Mouse (Mus musculus) stomach, embryonic 14.5 days (tissue): ENCODE results near the gene Olfr488. TPM values are rescaled to one million over a fixed set of nuclear protein-coding genes. Genes with fewer than 3 reads are reported as not detected.
"Not testable (repeated sequence)": the region's sequence is repeated elsewhere in the genome, so short reads cannot be mapped to it uniquely, and the experiment has no call there.

Experiments
- ATAC-seq: fragments of 200-750 bp; cut with Nextera tagmentation; 2 replicates; pipeline ENCODE4 v1.8.0; 2017; ENCODE audit warnings: low read depth, moderate TSS enrichment; ENCODE audit not compliant: insufficient number of reproducible peaks, insufficient read depth, low FRiP score
- H3K27ac ChIP-seq: fragments of 300-500 bp; sonication (generic); 2 replicates; pipeline ENCODE4 v1.5.1; 2014; ENCODE audit warnings: mild to moderate bottlenecking, low read length, moderate library complexity, mixed read lengths
- H3K27me3 ChIP-seq: fragments of 300-500 bp; sonication (generic); 2 replicates; pipeline ENCODE4 v1.6.1; 2014; ENCODE audit warnings: low read length, control low read depth, mixed read lengths; ENCODE audit not compliant: control insufficient read depth, insufficient read depth
- H3K36me3 ChIP-seq: fragments of 300-500 bp; sonication (generic); 2 replicates; pipeline ENCODE4 v1.6.1; 2014; ENCODE audit warnings: mild to moderate bottlenecking, control low read depth, low read length, moderate library complexity, mixed read lengths; ENCODE audit not compliant: control insufficient read depth, insufficient read depth
- H3K4me1 ChIP-seq: fragments of 300-500 bp; sonication (generic); 2 replicates; pipeline ENCODE4 v1.6.1; 2014; ENCODE audit warnings: low read length, control low read depth, mixed read lengths; ENCODE audit not compliant: control insufficient read depth, insufficient read depth
- H3K4me2 ChIP-seq: fragments of 300-500 bp; sonication (generic); replicated peaks from 2 replicates; pipeline ENCODE4 v1.6.1; 2014; ENCODE audit warnings: low read depth, low read length, control low read depth
- H3K4me3 ChIP-seq: fragments of 300-500 bp; sonication (generic); 2 replicates; pipeline ENCODE4 v1.5.1; 2014; ENCODE audit warnings: low read depth, low read length, control low read depth
- H3K9ac ChIP-seq: fragments of 300-500 bp; sonication (generic); replicated peaks from 2 replicates; pipeline ENCODE4 v1.6.1; 2014; ENCODE audit warnings: low read depth, mild to moderate bottlenecking, control low read depth, low read length, moderate library complexity, mixed read lengths
- H3K9me3 ChIP-seq: fragments of 300-500 bp; sonication (generic); 2 replicates; pipeline ENCODE4 v1.6.1; 2016; ENCODE audit warnings: low read depth, low read length, control low read depth; ENCODE audit not compliant: control insufficient read depth
- WGBS: fragments of 180-500 bp; shearing (Covaris S2); extraction: QIAGEN DNeasy Blood & Tissue Kit; methylation state at CpG from one replicate; pipeline ENCODE4 v1.1.7; 2014; 5-methylcytosine and 5-hydroxymethylcytosine counted together
- polyA plus RNA-seq: library from polyadenylated mRNA; unstranded; fragments of >200 nt; fragmentation: Nextera tagmentation; extraction: Ambion mirVana; gene quantifications from 2 replicates; pipeline ENCODE4 v1.2.1, GENCODE M21; 2014

Gene Olfr488
- polyA plus RNA-seq: not detected in 2 replicates

DNA sequence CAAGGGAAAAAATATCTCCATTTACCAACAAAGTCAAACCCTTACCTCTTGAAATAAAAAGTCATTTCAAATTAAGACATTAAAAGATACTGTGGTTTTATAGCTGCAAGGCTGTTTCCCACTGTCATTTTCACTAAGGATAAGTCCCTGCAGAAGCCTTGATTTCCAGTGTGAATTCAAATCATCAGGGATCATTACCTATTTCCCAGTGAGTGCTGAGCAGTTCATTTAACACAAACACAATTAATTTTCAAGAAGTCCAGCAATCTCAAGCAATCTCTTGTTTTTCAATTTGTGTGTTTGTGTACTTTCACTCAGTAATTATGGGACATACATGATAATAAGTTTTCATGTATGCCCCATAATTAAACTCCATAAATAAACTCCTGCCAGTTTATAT, at the start of gene Olfr488:
Olfr488 (minus strand) TSS at position 101 of the 400 bp plus-strand sequence.
- Histone ChIP-seq H3K9me3 (no peaks in the 10 kb centered on the region), H3K4me3 (no peak within 1 kb of the TSS), H3K27me3 (no peaks in the 10 kb centered on the region), H3K4me1 (no peaks in the 10 kb centered on the region), H3K27ac (no peak within 1 kb of the TSS), H3K4me2 (no peak within 1 kb of the TSS), H3K36me3 (no peaks in the 10 kb centered on the region), H3K9ac (no peak within 1 kb of the TSS)
- ATAC-seq: no peak

DNA sequence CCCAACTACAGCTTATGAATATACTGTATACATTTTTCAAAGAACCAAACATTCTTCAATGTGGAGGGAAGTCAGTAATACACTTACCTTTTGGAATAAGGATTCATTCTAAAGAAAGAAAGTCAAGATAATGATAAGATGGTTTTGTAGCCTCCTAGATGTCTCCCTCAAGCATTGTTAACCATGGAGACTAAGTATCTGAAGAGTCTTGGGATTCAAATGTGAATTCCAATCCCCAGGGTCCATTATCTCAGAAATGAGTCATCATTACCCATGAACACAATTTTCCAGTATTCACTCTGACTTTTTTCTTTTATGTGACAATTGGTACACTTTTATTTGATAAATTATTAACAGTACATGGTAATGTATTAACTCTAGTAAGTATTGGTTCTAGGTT, 30.7 kb upstream of the Olfr488 start, which contains the start of gene Olfr490:
Olfr490 (minus strand) TSS at position 101 of the 400 bp plus-strand sequence.
- ATAC-seq: no peak
- H3K4me3 ChIP-seq: no peak within 1 kb of the TSS
- H3K9me3 ChIP-seq: no peaks in the 10 kb centered on the region
- no peaks in the 10 kb centered on the region for H3K27me3 ChIP-seq
- H3K27ac ChIP-seq: no peak within 1 kb of the TSS
- no peaks in the 10 kb centered on the region for H3K36me3 ChIP-seq
- H3K4me2 ChIP-seq: no peak within 1 kb of the TSS
- H3K4me1 ChIP-seq: no peaks in the 10 kb centered on the region
- no peak within 1 kb of the TSS for H3K9ac ChIP-seq

DNA sequence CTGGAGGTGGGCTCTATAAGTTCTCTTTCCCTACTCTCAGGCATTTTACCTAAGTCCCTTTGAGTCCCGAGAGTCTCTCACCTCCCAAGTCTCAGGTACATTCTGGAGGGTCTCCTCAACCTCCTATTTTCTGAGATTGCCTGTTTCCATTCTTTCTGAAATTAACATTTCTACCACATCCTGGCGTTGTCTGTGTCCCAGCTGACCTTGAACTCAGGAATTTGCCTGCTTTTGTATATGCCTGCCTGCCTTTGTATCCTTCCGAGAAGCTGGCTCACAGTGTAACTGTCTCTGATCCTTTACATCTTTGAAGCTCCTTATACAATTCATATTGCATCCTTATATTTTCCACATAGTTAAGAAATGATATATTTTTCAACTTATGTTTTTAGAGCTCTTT, 24.6 kb downstream of the Olfr488 start:
- Histone ChIP-seq H3K9me3 (no peaks in the 10 kb centered on the region), H3K9ac (no peak overlapping the region), H3K36me3 (no peaks in the 10 kb centered on the region), H3K4me1 (no peaks in the 10 kb centered on the region), H3K4me3 (no peak overlapping the region), H3K27me3 (no peaks in the 10 kb centered on the region), H3K4me2 (no peak overlapping the region), H3K27ac (no peak overlapping the region)
- ATAC-seq: no peak
- 76% methylated on average over 3 of the region's 3 CpGs for WGBS

DNA sequence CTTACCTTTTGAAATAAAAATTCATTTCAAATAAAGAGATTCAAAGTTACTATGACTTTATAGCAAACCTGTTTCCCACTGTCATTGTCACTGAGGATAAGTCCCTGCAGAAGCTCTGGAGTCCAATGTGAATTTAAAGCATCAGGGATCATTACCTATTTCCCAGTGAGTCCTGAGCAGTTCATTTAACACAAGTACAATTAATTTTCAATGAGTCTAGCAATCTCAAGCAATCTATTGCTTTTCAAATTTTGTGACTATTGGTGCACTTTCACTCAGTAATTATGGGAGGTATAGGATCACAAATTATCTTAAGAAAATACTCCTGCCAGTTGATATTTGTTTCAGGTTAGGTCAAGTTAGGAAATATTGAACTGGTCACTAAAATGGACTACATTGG, 43.6 kb downstream of the Olfr488 start, which contains the start of gene Olfr487:
Olfr487 (minus strand) TSS at position 101 of the 400 bp plus-strand sequence.
- ATAC-seq, H3K36me3 ChIP-seq, H3K4me1 ChIP-seq, H3K9me3 ChIP-seq, H3K27me3 ChIP-seq, H3K27ac ChIP-seq, H3K9ac ChIP-seq, H3K4me2 ChIP-seq, H3K4me3 ChIP-seq: not testable (repeated sequence)

Other genes with a start within 250 kb of the Olfr488 start
- gene Olfr478, start 224.4 kb downstream of the Olfr488 start, polyA plus RNA-seq: not detected in 2 replicates
- not detected in 2 replicates for gene Olfr479, start 207.7 kb downstream of the Olfr488 start, polyA plus RNA-seq
- not detected in 2 replicates for gene Olfr480, start 191.0 kb downstream of the Olfr488 start, polyA plus RNA-seq
- gene Olfr481, start 178.5 kb downstream of the Olfr488 start, polyA plus RNA-seq: not detected in 2 replicates
- 0.17 TPM in 1 of 2 replicates, not detected in the other for gene Olfr482, start 160.8 kb downstream of the Olfr488 start, polyA plus RNA-seq
- gene Olfr483, start 157.5 kb downstream of the Olfr488 start, polyA plus RNA-seq: not detected in 2 replicates
- gene Olfr484, start 130.9 kb downstream of the Olfr488 start, polyA plus RNA-seq: not detected in 2 replicates
- gene Olfr485, start 98.5 kb downstream of the Olfr488 start, polyA plus RNA-seq: not detected in 2 replicates
- not detected in 2 replicates for gene Olfr486, start 85.6 kb downstream of the Olfr488 start, polyA plus RNA-seq
- gene Olfr487, start 43.7 kb downstream of the Olfr488 start, polyA plus RNA-seq: not detected in 2 replicates
- gene Olfr490, start 30.6 kb upstream of the Olfr488 start, polyA plus RNA-seq: not detected in 2 replicates
- gene Olfr491, start 55.1 kb upstream of the Olfr488 start, polyA plus RNA-seq: not detected in 2 replicates
- gene Olfr492, start 65.3 kb upstream of the Olfr488 start, polyA plus RNA-seq: not detected in 2 replicates
- not detected in 2 replicates for gene Olfr493, start 88.6 kb upstream of the Olfr488 start, polyA plus RNA-seq
- not detected in 2 replicates for gene Olfr494, start 107.0 kb upstream of the Olfr488 start, polyA plus RNA-seq
- gene Olfr495, start 134.8 kb upstream of the Olfr488 start, polyA plus RNA-seq: not detected in 2 replicates
- not detected in 2 replicates for gene Olfr497, start 162.1 kb upstream of the Olfr488 start, polyA plus RNA-seq
- not detected in 2 replicates for gene Olfr498, start 207.0 kb upstream of the Olfr488 start, polyA plus RNA-seq